Mouse (Mus musculus): Measurements from ENCODE around the gene Asb16. TPM values are rescaled to one million over a fixed set of nuclear protein-coding genes. Genes with fewer than 3 reads are reported as not detected.

Asb16 gene
- 0.48 and 1.0 TPM in 2 replicates for polyA plus RNA-seq (2012; ENCODE audit: insufficient read depth, insufficient read length, missing spikeins)

GRCm38 (mm10) chr11:102268520-102269244 is at the start of gene Asb16:
TSS of gene Asb16 (plus strand) at chr11:102268743.
- Histone ChIP-seq H3K4me1 (ENCODE audit: control insufficient read depth, insufficient read depth, insufficient read length, low read length) (0 out of 2 replicates have a peak, but pooled peaks cover 2% of the 10 kb centered on the region), H3K4me3 (ENCODE audit: insufficient read depth, low read depth, low read length) (no peak within 1 kb of the TSS), H3K27ac (replicated peaks; ENCODE audit: low read depth, low read length) (no peak within 1 kb of the TSS)

GRCm38 (mm10) chr11:102218783-102219182 is 49.8 kb upstream of the Asb16 start:
- Histone ChIP-seq H3K4me1 (ENCODE audit: control insufficient read depth, insufficient read depth, insufficient read length, low read length) (peaks cover 82% of the 10 kb centered on the region), H3K4me3 (ENCODE audit: insufficient read depth, low read depth, low read length) (peak overlapping the region; percentile 51), H3K27ac (replicated peaks; ENCODE audit: low read depth, low read length) (peak overlapping the region; percentile 81)

- H3K4me1 ChIP-seq (ENCODE audit: control insufficient read depth, insufficient read depth, insufficient read length, low read length), result peaks cover 80% of the 10 kb centered on the region
- no peak overlapping the region for H3K4me3 ChIP-seq (ENCODE audit: insufficient read depth, low read depth, low read length)
- H3K27ac ChIP-seq (replicated peaks; ENCODE audit: low read depth, low read length), result peak overlapping the region; percentile 81
Measured at GRCm38 (mm10) chr11:102219247-102219993, 49.1 kb upstream of the Asb16 start.

- peaks cover 80% of the 10 kb centered on the region for H3K4me1 ChIP-seq (ENCODE audit: control insufficient read depth, insufficient read depth, insufficient read length, low read length)
- H3K27ac ChIP-seq (replicated peaks; ENCODE audit: low read depth, low read length), result peak overlapping the region; percentile 81
- no peak overlapping the region for H3K4me3 ChIP-seq (ENCODE audit: insufficient read depth, low read depth, low read length)
Measured at GRCm38 (mm10) chr11:102219994-102220346, 48.6 kb upstream of the Asb16 start.

- Histone ChIP-seq H3K27ac (replicated peaks; ENCODE audit: low read depth, low read length) (peak overlapping the region; percentile 81), H3K4me3 (ENCODE audit: insufficient read depth, low read depth, low read length) (no peak overlapping the region), H3K4me1 (ENCODE audit: control insufficient read depth, insufficient read depth, insufficient read length, low read length) (peaks cover 79% of the 10 kb centered on the region)
Measured at GRCm38 (mm10) chr11:102220451-102220850, 48.1 kb upstream of the Asb16 start.

GRCm38 (mm10) chr11:102221243-102221953 is 47.1 kb upstream of the Asb16 start:
- Histone ChIP-seq H3K4me1 (ENCODE audit: control insufficient read depth, insufficient read depth, insufficient read length, low read length) (peaks cover 76% of the 10 kb centered on the region), H3K27ac (replicated peaks; ENCODE audit: low read depth, low read length) (peak overlapping the region; percentile 81), H3K4me3 (ENCODE audit: insufficient read depth, low read depth, low read length) (no peak overlapping the region)

- no peak overlapping the region for H3K4me3 ChIP-seq (ENCODE audit: insufficient read depth, low read depth, low read length)
- H3K27ac ChIP-seq (replicated peaks; ENCODE audit: low read depth, low read length), result peak overlapping the region; percentile 81
- H3K4me1 ChIP-seq (ENCODE audit: control insufficient read depth, insufficient read depth, insufficient read length, low read length), result peaks cover 78% of the 10 kb centered on the region
Measured at GRCm38 (mm10) chr11:102221954-102222351, 46.6 kb upstream of the Asb16 start.

- peaks cover 77% of the 10 kb centered on the region for H3K4me1 ChIP-seq (ENCODE audit: control insufficient read depth, insufficient read depth, insufficient read length, low read length)
- no peak overlapping the region for H3K4me3 ChIP-seq (ENCODE audit: insufficient read depth, low read depth, low read length)
- no peak overlapping the region for H3K27ac ChIP-seq (replicated peaks; ENCODE audit: low read depth, low read length)
Measured at GRCm38 (mm10) chr11:102223166-102223565, 45.4 kb upstream of the Asb16 start.

GRCm38 (mm10) chr11:102224686-102225085 is 43.9 kb upstream of the Asb16 start:
- Histone ChIP-seq H3K4me1 (ENCODE audit: control insufficient read depth, insufficient read depth, insufficient read length, low read length) (peaks cover 73% of the 10 kb centered on the region), H3K4me3 (ENCODE audit: insufficient read depth, low read depth, low read length) (peak overlapping the region; percentile 41), H3K27ac (replicated peaks; ENCODE audit: low read depth, low read length) (peak overlapping the region; percentile 55; the same call in 1 of the 2 replicates)

- Histone ChIP-seq H3K27ac (replicated peaks; ENCODE audit: low read depth, low read length) (peak overlapping the region; percentile 24; the same call in 1 of the 2 replicates), H3K4me3 (ENCODE audit: insufficient read depth, low read depth, low read length) (no peak overlapping the region), H3K4me1 (ENCODE audit: control insufficient read depth, insufficient read depth, insufficient read length, low read length) (peaks cover 67% of the 10 kb centered on the region)
Measured at GRCm38 (mm10) chr11:102225221-102225620, 43.3 kb upstream of the Asb16 start.

GRCm38 (mm10) chr11:102226067-102226978 is 42.2 kb upstream of the Asb16 start:
- Histone ChIP-seq H3K27ac (replicated peaks; ENCODE audit: low read depth, low read length) (no peak overlapping the region), H3K4me3 (ENCODE audit: insufficient read depth, low read depth, low read length) (no peak overlapping the region; the same call in 1 of the 2 replicates), H3K4me1 (ENCODE audit: control insufficient read depth, insufficient read depth, insufficient read length, low read length) (peaks cover 56% of the 10 kb centered on the region)

- peaks cover 47% of the 10 kb centered on the region for H3K4me1 ChIP-seq (ENCODE audit: control insufficient read depth, insufficient read depth, insufficient read length, low read length)
- peak overlapping the region; percentile 90 for H3K4me3 ChIP-seq (ENCODE audit: insufficient read depth, low read depth, low read length)
- no peak overlapping the region for H3K27ac ChIP-seq (replicated peaks; ENCODE audit: low read depth, low read length)
Measured at GRCm38 (mm10) chr11:102227270-102228190, 41.0 kb upstream of the Asb16 start.

- peak overlapping the region; percentile 1; the same call in 1 of the 2 replicates for H3K27ac ChIP-seq (replicated peaks; ENCODE audit: low read depth, low read length)
- peak overlapping the region; percentile 90 for H3K4me3 ChIP-seq (ENCODE audit: insufficient read depth, low read depth, low read length)
- H3K4me1 ChIP-seq (ENCODE audit: control insufficient read depth, insufficient read depth, insufficient read length, low read length), result peaks cover 42% of the 10 kb centered on the region
Measured at GRCm38 (mm10) chr11:102228191-102228545, 40.4 kb upstream of the Asb16 start.
